Mouse (Mus musculus): ENCODE measurements around the gene Gna14. TPM values are rescaled to one million over a fixed set of nuclear protein-coding genes. Genes with fewer than 3 reads are reported as not detected.

Gene Gna14
- total and polyA plus RNA-seq, 3 experiments = 0.26 to 0.89 (median 0.45) TPM

DNA sequence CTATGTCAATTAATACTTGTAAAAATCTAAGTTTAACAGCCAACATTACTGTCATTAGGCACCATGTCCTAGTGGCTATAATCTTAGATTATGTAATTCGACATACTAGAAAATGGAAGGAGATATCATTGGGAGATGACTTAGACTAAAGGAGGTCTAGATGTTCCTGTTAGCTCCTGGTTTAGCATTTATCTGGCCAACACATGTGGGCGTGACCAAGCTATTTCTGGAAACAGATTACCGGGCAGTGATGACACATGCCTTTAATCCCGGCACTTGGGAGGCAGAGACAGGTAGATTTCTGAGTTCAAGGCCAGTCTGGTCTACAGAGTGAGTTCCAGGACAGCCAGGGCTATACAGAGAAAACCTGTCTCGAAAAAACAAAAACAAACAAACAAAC lies 37.1 kb downstream of the Gna14 start:
- no peak for TF ChIP-seq POLR2A (IDR thresholded peaks at IDR 0.05; ENCODE audit: insufficient read depth, low read depth, low read length)
- TF ChIP-seq EP300 (IDR thresholded peaks at IDR 0.05; ENCODE audit: insufficient read depth, low read depth, low read length) = no peak
- TF ChIP-seq CTCF (IDR thresholded peaks at IDR 0.05) = no peak
- Histone ChIP-seq H3K4me1 (ENCODE audit: control insufficient read depth, insufficient read depth, low read length) (no peaks in the 10 kb centered on the region), H3K36me3 (ENCODE audit: control insufficient read depth, insufficient read depth, low read length) (no peaks in the 10 kb centered on the region), H3K27ac (no peak overlapping the region), H3K27me3 (ENCODE audit: control insufficient read depth, insufficient read depth, low read length) (no peaks in the 10 kb centered on the region), H3K79me2 (replicated peaks; ENCODE audit: control insufficient read depth, insufficient read depth, low read length) (no peaks in the 10 kb centered on the region), H3K4me3 (no peak overlapping the region), H3K9ac (ENCODE audit: low read depth, low read length) (no peak overlapping the region)
- intact Hi-C loops (cut with DNase I) = no loop called here
- DNase-seq = no peak
- 63% methylated on average over 5 of the region's 5 CpGs for WGBS

DNA sequence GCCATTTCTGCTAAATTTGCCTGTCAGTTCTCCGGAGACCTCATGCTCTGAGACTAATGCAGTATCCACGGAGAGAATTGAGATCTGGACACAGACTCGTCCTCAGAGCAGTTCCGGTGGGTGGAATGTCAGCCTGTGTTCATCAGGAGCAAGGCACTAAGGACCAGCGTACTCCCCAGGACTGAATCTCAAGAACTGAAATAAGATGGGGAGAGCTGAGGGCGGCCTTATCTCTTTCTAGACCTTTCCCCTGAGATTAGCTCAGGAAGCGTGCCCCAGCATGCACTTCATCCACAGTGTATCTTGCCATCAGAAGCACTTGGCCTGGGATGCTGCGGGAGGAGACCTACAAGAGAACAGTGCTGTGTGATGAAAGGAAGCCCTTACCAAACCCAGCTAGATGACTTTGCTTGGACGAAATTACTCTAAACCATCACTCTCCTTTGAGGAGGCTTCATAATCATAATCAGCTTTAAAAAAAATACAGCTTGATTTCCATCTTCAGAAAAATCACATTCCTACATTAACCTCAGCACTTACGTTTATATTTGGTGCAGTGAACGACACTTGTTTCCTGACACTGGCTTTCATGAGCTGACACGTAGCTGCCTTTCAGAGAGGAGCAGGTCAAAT lies 41.9 kb downstream of the Gna14 start:
- intact Hi-C loops (cut with DNase I) = no loop called here
- DNase-seq = no peak
- Histone ChIP-seq H3K4me3 (no peak overlapping the region), H3K27me3 (ENCODE audit: control insufficient read depth, insufficient read depth, low read length) (no peaks in the 10 kb centered on the region), H3K4me1 (ENCODE audit: control insufficient read depth, insufficient read depth, low read length) (peaks cover 2% of the 10 kb centered on the region), H3K9ac (ENCODE audit: low read depth, low read length) (no peak overlapping the region), H3K36me3 (ENCODE audit: control insufficient read depth, insufficient read depth, low read length) (no peaks in the 10 kb centered on the region), H3K79me2 (replicated peaks; ENCODE audit: control insufficient read depth, insufficient read depth, low read length) (no peaks in the 10 kb centered on the region), H3K27ac (no peak overlapping the region)
- TF ChIP-seq EP300 (IDR thresholded peaks at IDR 0.05; ENCODE audit: insufficient read depth, low read depth, low read length) (no peak), POLR2A (IDR thresholded peaks at IDR 0.05; ENCODE audit: insufficient read depth, low read depth, low read length) (no peak), CTCF (IDR thresholded peaks at IDR 0.05) (no peak)
- 53% methylated on average over 12 of the region's 12 CpGs for WGBS

GRCm38 (mm10) chr19:16478186-16478607 lies 42.6 kb downstream of the Gna14 start:
- Histone ChIP-seq H3K36me3 (ENCODE audit: control insufficient read depth, insufficient read depth, low read length) (no peaks in the 10 kb centered on the region), H3K27me3 (ENCODE audit: control insufficient read depth, insufficient read depth, low read length) (no peaks in the 10 kb centered on the region), H3K27ac (no peak overlapping the region), H3K4me3 (no peak overlapping the region), H3K9ac (ENCODE audit: low read depth, low read length) (no peak overlapping the region), H3K79me2 (replicated peaks; ENCODE audit: control insufficient read depth, insufficient read depth, low read length) (no peaks in the 10 kb centered on the region), H3K4me1 (ENCODE audit: control insufficient read depth, insufficient read depth, low read length) (peaks cover 2% of the 10 kb centered on the region)
- no peak for DNase-seq
- WGBS = 48% methylated on average over 8 of the region's 8 CpGs
- TF ChIP-seq CTCF (IDR thresholded peaks at IDR 0.05) (no peak), EP300 (IDR thresholded peaks at IDR 0.05; ENCODE audit: insufficient read depth, low read depth, low read length) (no peak)
- intact Hi-C loops (cut with DNase I) = no loop called here

DNA sequence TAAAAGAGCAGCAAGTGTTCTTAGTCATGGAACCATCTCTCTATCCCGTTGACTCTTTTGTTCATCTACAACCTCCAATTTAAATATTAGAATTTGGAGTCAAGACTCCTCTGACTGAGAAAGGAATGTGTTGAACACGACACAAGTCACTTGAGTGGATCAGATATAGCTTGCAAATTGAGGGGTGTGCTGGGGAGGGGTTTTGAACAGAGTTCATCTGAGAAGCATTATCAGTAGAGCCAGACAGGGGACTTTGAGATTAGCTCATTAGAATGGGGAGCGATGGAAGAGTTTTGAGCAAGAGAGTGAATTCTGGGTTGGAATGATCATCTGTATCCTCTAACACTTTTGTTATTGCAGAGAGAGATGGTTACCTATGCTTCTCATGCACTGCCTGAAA lies 46.5 kb downstream of the Gna14 start:
- Histone ChIP-seq H3K36me3 (ENCODE audit: control insufficient read depth, insufficient read depth, low read length) (no peaks in the 10 kb centered on the region), H3K27me3 (ENCODE audit: control insufficient read depth, insufficient read depth, low read length) (no peaks in the 10 kb centered on the region), H3K9ac (ENCODE audit: low read depth, low read length) (no peak overlapping the region), H3K79me2 (replicated peaks; ENCODE audit: control insufficient read depth, insufficient read depth, low read length) (no peaks in the 10 kb centered on the region), H3K27ac (no peak overlapping the region), H3K4me1 (ENCODE audit: control insufficient read depth, insufficient read depth, low read length) (peaks cover 2% of the 10 kb centered on the region), H3K4me3 (no peak overlapping the region)
- DNase-seq = no peak
- intact Hi-C loops (cut with DNase I) = no loop called here
- TF ChIP-seq POLR2A (IDR thresholded peaks at IDR 0.05; ENCODE audit: insufficient read depth, low read depth, low read length) = no peak
- no peak for TF ChIP-seq EP300 (IDR thresholded peaks at IDR 0.05; ENCODE audit: insufficient read depth, low read depth, low read length)
- TF ChIP-seq CTCF (IDR thresholded peaks at IDR 0.05) = no peak
- WGBS = 71% methylated on average over 3 of the region's 3 CpGs

GRCm38 (mm10) chr19:16484237-16484636 lies 48.7 kb downstream of the Gna14 start:
- no peaks in the 10 kb centered on the region for H3K79me2 ChIP-seq (replicated peaks; ENCODE audit: control insufficient read depth, insufficient read depth, low read length)
- 85% methylated on average over 10 of the region's 10 CpGs for WGBS
- H3K36me3 ChIP-seq (ENCODE audit: control insufficient read depth, insufficient read depth, low read length) = no peaks in the 10 kb centered on the region
- intact Hi-C loops (cut with DNase I) = no loop called here
- H3K4me1 ChIP-seq (ENCODE audit: control insufficient read depth, insufficient read depth, low read length) = no peaks in the 10 kb centered on the region
- H3K27me3 ChIP-seq (ENCODE audit: control insufficient read depth, insufficient read depth, low read length) = no peaks in the 10 kb centered on the region
- H3K9ac ChIP-seq (ENCODE audit: low read depth, low read length) = no peak overlapping the region
- TF ChIP-seq EP300 (IDR thresholded peaks at IDR 0.05; ENCODE audit: insufficient read depth, low read depth, low read length) = no peak
- TF ChIP-seq CTCF (IDR thresholded peaks at IDR 0.05) = no peak
- no peak for TF ChIP-seq POLR2A (IDR thresholded peaks at IDR 0.05; ENCODE audit: insufficient read depth, low read depth, low read length)
- H3K27ac ChIP-seq = no peak overlapping the region
- DNase-seq = no peak
- H3K4me3 ChIP-seq = no peak overlapping the region

DNA sequence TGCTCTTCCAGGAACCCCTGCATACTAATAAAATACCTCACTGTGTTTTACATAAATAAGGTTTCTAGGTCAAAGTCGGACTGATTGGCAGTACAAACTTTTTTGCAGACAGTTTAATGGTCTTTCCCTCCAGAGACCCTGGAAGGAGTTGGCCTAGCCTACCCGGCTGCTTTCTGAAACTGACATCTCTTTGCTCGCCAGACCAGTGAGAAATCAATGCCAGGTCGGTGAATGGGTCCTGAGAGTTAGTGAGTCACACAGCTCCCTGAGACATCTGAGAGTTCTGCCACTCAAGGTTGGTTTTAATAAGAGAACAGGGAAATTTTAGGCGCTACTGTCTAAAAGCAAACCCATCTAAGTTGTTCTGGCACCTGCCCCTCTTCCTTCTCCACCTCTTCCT lies 49.1 kb downstream of the Gna14 start:
- TF ChIP-seq POLR2A (IDR thresholded peaks at IDR 0.05; ENCODE audit: insufficient read depth, low read depth, low read length) (no peak), EP300 (IDR thresholded peaks at IDR 0.05; ENCODE audit: insufficient read depth, low read depth, low read length) (no peak), CTCF (IDR thresholded peaks at IDR 0.05) (no peak)
- Histone ChIP-seq H3K4me3 (no peak overlapping the region), H3K4me1 (ENCODE audit: control insufficient read depth, insufficient read depth, low read length) (no peaks in the 10 kb centered on the region)

More for the DNA sequence above, 49.1 kb downstream of the Gna14 start:
- Histone ChIP-seq H3K27ac (no peak overlapping the region), H3K79me2 (replicated peaks; ENCODE audit: control insufficient read depth, insufficient read depth, low read length) (no peaks in the 10 kb centered on the region), H3K9ac (ENCODE audit: low read depth, low read length) (no peak overlapping the region), H3K36me3 (ENCODE audit: control insufficient read depth, insufficient read depth, low read length) (no peaks in the 10 kb centered on the region), H3K27me3 (ENCODE audit: control insufficient read depth, insufficient read depth, low read length) (no peaks in the 10 kb centered on the region)
- 73% methylated on average over 5 of the region's 5 CpGs for WGBS
- no peak for DNase-seq
- intact Hi-C loops (cut with DNase I) = no loop called here

Measured in heart, adult 2 months (tissue).